Mouse (Mus musculus) liver, embryonic 12.5 days (tissue): ENCODE data around the gene Manba. TPM values are rescaled to one million over a fixed set of nuclear protein-coding genes. Genes with fewer than 3 reads are reported as not detected.

Experiments
- ATAC-seq: fragments of 200-750 bp; cut with Nextera tagmentation; 2 replicates; pipeline ENCODE4 v1.8.0; 2017; ENCODE audit warnings: moderate number of reproducible peaks, mild to moderate bottlenecking, moderate library complexity
- H3K27ac ChIP-seq: fragments of 300-500 bp; sonication (generic); 2 replicates; pipeline ENCODE4 v1.5.1; 2016; ENCODE audit warnings: mild to moderate bottlenecking
- H3K27me3 ChIP-seq: fragments of 300-500 bp; sonication (generic); replicated peaks from 2 replicates; pipeline ENCODE4 v1.6.1; 2016; ENCODE audit warnings: mild to moderate bottlenecking, moderate library complexity
- H3K36me3 ChIP-seq: fragments of 300-500 bp; sonication (generic); 2 replicates; pipeline ENCODE4 v1.6.1; 2016; ENCODE audit warnings: mild to moderate bottlenecking, moderate library complexity
- H3K4me1 ChIP-seq: fragments of 300-500 bp; sonication (generic); 2 replicates; pipeline ENCODE4 v1.6.1; 2016
- H3K4me2 ChIP-seq: fragments of 300-500 bp; sonication (generic); 2 replicates; pipeline ENCODE4 v1.6.1; 2016; ENCODE audit warnings: mild to moderate bottlenecking, moderate library complexity
- H3K4me3 ChIP-seq: fragments of 300-500 bp; sonication (generic); 2 replicates; pipeline ENCODE4 v1.5.1; 2016; ENCODE audit warnings: mild to moderate bottlenecking, moderate library complexity
- H3K9ac ChIP-seq: fragments of 300-500 bp; sonication (generic); 2 replicates; pipeline ENCODE4 v1.6.1; 2016; ENCODE audit warnings: mild to moderate bottlenecking, moderate library complexity
- H3K9me3 ChIP-seq: fragments of 300-500 bp; sonication (generic); replicated peaks from 2 replicates; pipeline ENCODE4 v1.6.1; 2016; ENCODE audit warnings: mild to moderate bottlenecking, moderate library complexity
- WGBS: fragments of 180-500 bp; shearing (Covaris S2); methylation state at CpG from one replicate; pipeline ENCODE4 v1.1.7; 2016; ENCODE audit not compliant: insufficient replicate concordance; 5-methylcytosine and 5-hydroxymethylcytosine counted together
- polyA plus RNA-seq: library from polyadenylated mRNA; unstranded; fragments of >200 nt; fragmentation: Nextera tagmentation; extraction: Ambion mirVana; gene quantifications from 2 replicates; pipeline ENCODE4 v1.2.1, GENCODE M21; 2016

Manba gene
- polyA plus RNA-seq, 1 experiment from 2014 or later, result 7.3 TPM

DNA sequence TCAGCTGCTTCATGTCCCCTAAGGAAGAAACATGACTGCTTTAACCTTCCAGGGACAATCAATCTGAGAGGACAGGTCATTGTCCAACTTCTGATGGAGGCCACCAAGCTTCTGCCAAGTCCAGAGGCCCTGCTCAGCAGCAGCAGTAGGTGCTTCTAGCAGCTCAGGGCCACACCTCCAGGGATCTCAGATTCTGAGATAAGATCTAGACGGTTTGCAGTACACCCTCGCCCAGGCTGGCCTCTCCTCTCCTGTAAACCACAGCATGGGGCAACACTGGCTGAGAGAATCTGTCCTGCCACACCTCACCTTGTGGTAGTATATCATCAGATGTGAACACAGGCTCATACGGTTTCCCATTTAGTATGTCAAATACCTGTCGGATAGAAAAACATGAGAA is 105.1 kb downstream of the Manba start:
- H3K4me1 ChIP-seq, result peaks cover 22% of the 10 kb centered on the region
- WGBS, result 37% methylated on average over 4 of the region's 4 CpGs
- no peak overlapping the region for H3K4me2 ChIP-seq
- no peak overlapping the region for H3K9ac ChIP-seq
- no peaks in the 10 kb centered on the region for H3K27me3 ChIP-seq
- no peak overlapping the region for H3K27ac ChIP-seq
- H3K4me3 ChIP-seq, result no peak overlapping the region
- H3K9me3 ChIP-seq, result no peaks in the 10 kb centered on the region
- ATAC-seq, result 0 out of 2 replicates have a peak, but pooled peaks have one; percentile 13
- H3K36me3 ChIP-seq, result peaks cover 82% of the 10 kb centered on the region

DNA sequence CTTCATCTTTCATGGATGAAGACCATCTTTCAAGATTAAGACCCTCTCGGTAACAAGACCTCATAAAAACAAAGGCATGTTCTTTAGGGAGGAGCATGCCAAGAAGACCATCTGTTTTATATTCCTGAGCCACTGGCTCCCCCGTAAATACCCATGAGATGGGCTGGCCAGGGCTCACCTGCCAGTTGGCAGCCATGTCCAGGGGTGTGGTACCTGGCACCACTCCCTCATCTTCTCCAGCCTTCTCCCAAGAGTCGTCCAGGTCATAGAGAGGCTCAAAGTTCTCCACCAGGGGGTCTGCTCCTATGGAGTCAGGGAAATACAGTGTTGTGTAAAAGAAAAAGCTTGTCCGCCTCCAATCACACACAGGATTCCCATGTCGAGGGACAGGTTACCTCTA is 106.0 kb downstream of the Manba start:
- H3K27me3 ChIP-seq, result no peaks in the 10 kb centered on the region
- peaks cover 88% of the 10 kb centered on the region for H3K36me3 ChIP-seq
- no peak overlapping the region for H3K9ac ChIP-seq
- no peak overlapping the region for H3K27ac ChIP-seq
- no peaks in the 10 kb centered on the region for H3K9me3 ChIP-seq
- no peak for ATAC-seq
- peaks cover 15% of the 10 kb centered on the region for H3K4me1 ChIP-seq
- 75% methylated on average over 5 of the region's 5 CpGs for WGBS
- no peak overlapping the region for H3K4me3 ChIP-seq
- H3K4me2 ChIP-seq, result no peak overlapping the region

- H3K27ac ChIP-seq, result no peak overlapping the region
- H3K9ac ChIP-seq, result no peak overlapping the region
- H3K27me3 ChIP-seq, result no peaks in the 10 kb centered on the region
- peaks cover 82% of the 10 kb centered on the region for H3K36me3 ChIP-seq
- no peaks in the 10 kb centered on the region for H3K9me3 ChIP-seq
- H3K4me1 ChIP-seq, result peaks cover 15% of the 10 kb centered on the region
- no peak overlapping the region for H3K4me3 ChIP-seq
- no peak for ATAC-seq
- WGBS, result 86% methylated on average over 4 of the region's 4 CpGs
- H3K4me2 ChIP-seq, result no peak overlapping the region
These were observed 106.6 kb downstream of the Manba start for GRCm38 (mm10) chr3:135592011-135592410.

DNA sequence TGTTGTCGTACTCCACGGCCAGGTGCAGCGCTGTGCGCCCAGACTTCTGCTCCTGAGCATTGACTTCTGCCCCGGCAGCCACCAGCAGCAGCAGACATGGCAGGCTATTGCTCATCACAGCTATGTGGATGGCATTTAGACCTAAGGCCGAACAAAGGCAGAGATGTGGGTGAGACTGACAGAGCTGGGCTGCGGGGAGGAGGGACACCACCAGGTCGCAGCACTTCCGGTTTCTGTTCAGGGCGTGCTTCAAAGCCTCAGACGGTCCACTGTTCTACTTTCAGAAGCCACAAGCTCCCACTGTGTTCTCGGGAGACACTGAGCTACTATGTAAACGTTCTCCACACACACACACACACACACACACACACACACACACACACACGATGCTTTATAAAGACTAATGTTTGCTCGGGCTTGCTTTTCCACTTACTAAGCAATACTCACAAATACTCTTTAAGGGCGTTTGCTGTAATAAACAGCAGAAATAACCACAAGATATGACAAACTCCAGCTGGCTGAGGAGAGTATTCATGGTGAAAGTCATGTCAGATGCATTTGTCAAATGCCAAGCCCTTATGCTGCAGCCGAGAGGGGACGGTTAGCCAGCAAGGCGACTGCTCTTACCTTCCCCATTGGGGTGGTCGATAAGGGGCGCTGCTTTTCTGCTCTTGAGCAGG is 109.0 kb downstream of the Manba start:
- Histone ChIP-seq H3K27me3 (no peaks in the 10 kb centered on the region), H3K9me3 (no peaks in the 10 kb centered on the region), H3K9ac (no peak overlapping the region), H3K4me2 (no peak overlapping the region), H3K4me3 (no peak overlapping the region), H3K36me3 (peaks cover 73% of the 10 kb centered on the region), H3K27ac (no peak overlapping the region), H3K4me1 (peaks cover 17% of the 10 kb centered on the region)
- ATAC-seq, result no peak
- 69% methylated on average over 21 of the region's 21 CpGs for WGBS

- no peaks in the 10 kb centered on the region for H3K9me3 ChIP-seq
- peaks cover 69% of the 10 kb centered on the region for H3K36me3 ChIP-seq
- no peak for ATAC-seq
- H3K4me1 ChIP-seq, result peaks cover 14% of the 10 kb centered on the region; the same call in 1 of the 2 replicates
- H3K4me3 ChIP-seq, result no peak overlapping the region
- no peaks in the 10 kb centered on the region for H3K27me3 ChIP-seq
- WGBS, result 44% methylated on average over 4 of the region's 4 CpGs
- peak overlapping the region; percentile 5; the same call in 1 of the 2 replicates for H3K27ac ChIP-seq
- H3K4me2 ChIP-seq, result no peak overlapping the region
- H3K9ac ChIP-seq, result no peak overlapping the region
These were observed 111.6 kb downstream of the Manba start for GRCm38 (mm10) chr3:135597014-135597413.

DNA sequence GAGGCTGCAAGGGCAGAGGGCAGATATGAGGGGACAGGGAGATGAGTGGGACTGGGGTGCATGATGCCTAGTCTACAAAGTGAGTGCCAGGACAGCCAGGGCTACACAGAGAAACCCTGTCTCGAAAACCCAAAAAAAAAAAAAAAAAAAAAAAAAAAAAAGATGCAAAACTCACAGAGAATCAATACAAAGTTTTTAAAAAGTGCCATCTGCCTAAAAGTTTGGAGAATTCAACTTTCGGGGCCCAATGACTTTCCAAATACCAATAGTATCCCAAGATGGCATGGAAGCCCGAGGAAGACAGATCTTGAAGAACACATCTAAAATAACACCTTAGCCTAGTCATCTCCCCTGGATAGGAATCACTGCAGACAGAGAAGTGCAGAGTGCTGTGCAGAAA is 112.9 kb downstream of the Manba start:
- Histone ChIP-seq H3K4me3 (no peak overlapping the region), H3K4me2 (no peak overlapping the region), H3K9ac (no peak overlapping the region), H3K4me1 (peaks cover 23% of the 10 kb centered on the region; the same call in 1 of the 2 replicates), H3K36me3 (peaks cover 68% of the 10 kb centered on the region), H3K27ac (no peak overlapping the region), H3K27me3 (no peaks in the 10 kb centered on the region), H3K9me3 (no peaks in the 10 kb centered on the region)
- 76% methylated on average over 3 of the region's 3 CpGs for WGBS
- no peak for ATAC-seq

GRCm38 (mm10) chr3:135602731-135603130 is 117.3 kb downstream of the Manba start:
- Histone ChIP-seq H3K9ac (no peak overlapping the region), H3K4me3 (no peak overlapping the region), H3K4me2 (no peak overlapping the region), H3K36me3 (peaks cover 59% of the 10 kb centered on the region), H3K27me3 (no peaks in the 10 kb centered on the region), H3K9me3 (no peaks in the 10 kb centered on the region), H3K27ac (peak overlapping the region; percentile 20; the same call in 1 of the 2 replicates), H3K4me1 (peaks cover 47% of the 10 kb centered on the region)
- ATAC-seq, result no peak
- WGBS, result 43% methylated on average over 10 of the region's 10 CpGs

- H3K36me3 ChIP-seq, result peaks cover 51% of the 10 kb centered on the region
- no peak overlapping the region for H3K9ac ChIP-seq
- peaks cover 55% of the 10 kb centered on the region for H3K4me1 ChIP-seq
- 0 out of 2 replicates have a peak overlapping the region, but pooled peaks have one; percentile 5 for H3K4me2 ChIP-seq
- H3K27ac ChIP-seq, result peak overlapping the region; percentile 32; the same call in 1 of the 2 replicates
- H3K27me3 ChIP-seq, result no peaks in the 10 kb centered on the region
- ATAC-seq, result no peak
- no peak overlapping the region for H3K4me3 ChIP-seq
- 59% methylated on average over 10 of the region's 10 CpGs for WGBS
- no peaks in the 10 kb centered on the region for H3K9me3 ChIP-seq
These were observed 119.4 kb downstream of the Manba start for GRCm38 (mm10) chr3:135604626-135605417.

DNA sequence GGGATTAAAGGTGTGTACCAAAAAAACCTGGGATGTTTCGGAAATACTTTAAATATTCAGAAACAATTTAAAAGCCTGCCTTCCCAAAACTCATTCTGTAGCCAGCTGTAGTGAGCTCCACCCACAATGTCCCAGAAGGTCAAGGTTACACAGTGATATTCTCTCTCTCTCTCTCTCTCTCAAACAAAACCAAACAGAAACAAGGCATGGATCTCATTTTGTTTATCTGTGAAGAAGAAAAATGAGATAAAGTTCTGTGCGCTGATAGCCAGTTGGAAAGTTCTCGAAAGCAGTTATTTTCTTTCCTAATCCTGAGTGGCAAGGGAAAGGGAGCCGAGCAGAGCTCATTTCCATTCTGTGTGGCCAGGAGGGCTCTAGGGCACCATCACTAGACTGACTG is 120.1 kb downstream of the Manba start:
- no peak for ATAC-seq
- 58% methylated on average over 4 of the region's 4 CpGs for WGBS

DNA sequence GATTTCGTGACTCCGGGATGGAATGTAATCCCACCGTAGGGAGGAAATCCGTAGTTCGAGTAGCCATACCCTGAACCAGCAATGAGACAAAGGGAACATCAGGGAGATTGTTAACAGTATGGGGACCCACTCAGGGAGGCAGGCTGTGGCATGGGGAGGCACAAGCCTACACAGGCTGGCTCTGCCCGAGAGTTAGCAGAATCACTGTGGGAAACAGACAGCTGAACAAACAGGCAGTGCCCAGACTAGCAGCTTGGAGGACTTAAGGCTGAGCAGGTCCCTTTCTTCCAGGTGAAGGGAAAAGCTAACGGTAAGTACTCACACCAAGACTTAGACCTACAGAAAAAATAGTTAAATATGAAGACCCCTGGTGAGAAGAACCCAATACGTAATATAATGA is 121.2 kb downstream of the Manba start:
- no peak overlapping the region for H3K27ac ChIP-seq
- no peak for ATAC-seq
- no peak overlapping the region for H3K4me3 ChIP-seq
- H3K9me3 ChIP-seq, result no peaks in the 10 kb centered on the region
- no peaks in the 10 kb centered on the region for H3K27me3 ChIP-seq
- 0 out of 2 replicates have a peak overlapping the region, but pooled peaks have one; percentile 75 for H3K4me2 ChIP-seq
- H3K9ac ChIP-seq, result no peak overlapping the region
- peaks cover 52% of the 10 kb centered on the region for H3K4me1 ChIP-seq
- peaks cover 38% of the 10 kb centered on the region for H3K36me3 ChIP-seq
- 85% methylated on average over 8 of the region's 8 CpGs for WGBS

More for the DNA sequence above, 120.1 kb downstream of the Manba start:
- no peak overlapping the region for H3K27ac ChIP-seq
- H3K4me3 ChIP-seq, result no peak overlapping the region
- H3K36me3 ChIP-seq, result peaks cover 46% of the 10 kb centered on the region
- H3K9ac ChIP-seq, result no peak overlapping the region
- H3K27me3 ChIP-seq, result no peaks in the 10 kb centered on the region
- no peak overlapping the region for H3K4me2 ChIP-seq
- H3K4me1 ChIP-seq, result peaks cover 52% of the 10 kb centered on the region
- H3K9me3 ChIP-seq, result no peaks in the 10 kb centered on the region

- H3K27ac ChIP-seq, result peak overlapping the region; percentile 10; the same call in 1 of the 2 replicates
- H3K4me1 ChIP-seq, result peaks cover 52% of the 10 kb centered on the region
- WGBS, result 74% methylated on average over 9 of the region's 9 CpGs
- H3K9ac ChIP-seq, result peak overlapping the region; percentile 73; the same call in 1 of the 2 replicates
- H3K36me3 ChIP-seq, result peaks cover 34% of the 10 kb centered on the region
- peak overlapping the region; percentile 75 for H3K4me2 ChIP-seq
- H3K4me3 ChIP-seq, result peak overlapping the region; percentile 64; the same call in 1 of the 2 replicates
- H3K9me3 ChIP-seq, result no peaks in the 10 kb centered on the region
- no peaks in the 10 kb centered on the region for H3K27me3 ChIP-seq
- ATAC-seq, result no peak
These were observed 121.6 kb downstream of the Manba start for GRCm38 (mm10) chr3:135607021-135607420.
